Mouse (Mus musculus): ENCODE measurements around the gene Tenm4.

GRCm38 (mm10) chr7:96777938-96778600 is 607.0 kb downstream of the Tenm4 start:
- no peak for TF ChIP-seq CTCF (IDR thresholded peaks at IDR 0.05; ENCODE audit: low read depth, low read length)
- no peak for TF ChIP-seq POLR2A (IDR thresholded peaks at IDR 0.05; ENCODE audit: extremely low read depth, insufficient read depth, low read length)

All from liver, adult 2 months (tissue).